Mouse (Mus musculus): ENCODE data around the gene Pgrmc2. TPM values are rescaled to one million over a fixed set of nuclear protein-coding genes. Genes with fewer than 3 reads are reported as not detected.

The Pgrmc2 gene
- polyA plus RNA-seq, 1 experiment from 2014 or later = 31.7 TPM

- H3K9me3 ChIP-seq (ENCODE audit: control insufficient read depth, low read length) = no peaks in the 10 kb centered on the region
- no peak overlapping the region for H3K4me2 ChIP-seq (ENCODE audit: low read length)
- ATAC-seq (replicated peaks; ENCODE audit: low FRiP score, low TSS enrichment, low read depth) = no peak
- H3K27me3 ChIP-seq (replicated peaks; ENCODE audit: control insufficient read depth, insufficient read depth, low read length) = no peaks in the 10 kb centered on the region
- no peak overlapping the region for H3K4me3 ChIP-seq (ENCODE audit: low read depth, low read length)
- DNase-seq (ENCODE audit: low spot score) = no peak
- no peak overlapping the region for H3K9ac ChIP-seq (ENCODE audit: low read length)
- no peaks in the 10 kb centered on the region for H3K4me1 ChIP-seq (replicated peaks; ENCODE audit: control insufficient read depth, insufficient read depth, low read length)
- no peaks in the 10 kb centered on the region for H3K36me3 ChIP-seq (ENCODE audit: control insufficient read depth, insufficient read depth, low read length)
- no peak overlapping the region for H3K27ac ChIP-seq (ENCODE audit: low read depth)
- 86% methylated on average over 9 of the region's 9 CpGs for WGBS
Measured at GRCm38 (mm10) chr3:41101905-41102304, 19.1 kb upstream of the Pgrmc2 start.

- no peak overlapping the region for H3K4me3 ChIP-seq (ENCODE audit: low read depth, low read length)
- 61% methylated on average over 2 of the region's 2 CpGs for WGBS
- no peak overlapping the region for H3K9ac ChIP-seq (ENCODE audit: low read length)
- H3K4me2 ChIP-seq (ENCODE audit: low read length) = no peak overlapping the region
- DNase-seq (ENCODE audit: low spot score) (no peak), ATAC-seq (replicated peaks; ENCODE audit: low FRiP score, low TSS enrichment, low read depth) (no peak)
- H3K4me1 ChIP-seq (replicated peaks; ENCODE audit: control insufficient read depth, insufficient read depth, low read length) = no peaks in the 10 kb centered on the region
- no peaks in the 10 kb centered on the region for H3K36me3 ChIP-seq (ENCODE audit: control insufficient read depth, insufficient read depth, low read length)
- H3K27ac ChIP-seq (ENCODE audit: low read depth) = no peak overlapping the region
- H3K27me3 ChIP-seq (replicated peaks; ENCODE audit: control insufficient read depth, insufficient read depth, low read length) = no peaks in the 10 kb centered on the region
- H3K9me3 ChIP-seq (ENCODE audit: control insufficient read depth, low read length) = no peaks in the 10 kb centered on the region
Measured at GRCm38 (mm10) chr3:41100157-41100556, 17.3 kb upstream of the Pgrmc2 start.

GRCm38 (mm10) chr3:41099672-41100071, 16.8 kb upstream of the Pgrmc2 start:
- H3K4me3 ChIP-seq (ENCODE audit: low read depth, low read length) = no peak overlapping the region
- H3K27ac ChIP-seq (ENCODE audit: low read depth) = no peak overlapping the region
- H3K4me2 ChIP-seq (ENCODE audit: low read length) = no peak overlapping the region
- no peaks in the 10 kb centered on the region for H3K9me3 ChIP-seq (ENCODE audit: control insufficient read depth, low read length)
- no peaks in the 10 kb centered on the region for H3K36me3 ChIP-seq (ENCODE audit: control insufficient read depth, insufficient read depth, low read length)
- no peak for DNase-seq (ENCODE audit: low spot score)
- H3K4me1 ChIP-seq (replicated peaks; ENCODE audit: control insufficient read depth, insufficient read depth, low read length) = no peaks in the 10 kb centered on the region
- 74% methylated on average over 1 of the region's 1 CpGs for WGBS
- no peak overlapping the region for H3K9ac ChIP-seq (ENCODE audit: low read length)
- no peaks in the 10 kb centered on the region for H3K27me3 ChIP-seq (replicated peaks; ENCODE audit: control insufficient read depth, insufficient read depth, low read length)
- no peak for ATAC-seq (replicated peaks; ENCODE audit: low FRiP score, low TSS enrichment, low read depth)

- Histone ChIP-seq H3K4me3 (ENCODE audit: low read depth, low read length) (no peak overlapping the region), H3K27ac (ENCODE audit: low read depth) (no peak overlapping the region), H3K4me2 (ENCODE audit: low read length) (no peak overlapping the region), H3K36me3 (ENCODE audit: control insufficient read depth, insufficient read depth, low read length) (no peaks in the 10 kb centered on the region), H3K4me1 (replicated peaks; ENCODE audit: control insufficient read depth, insufficient read depth, low read length) (no peaks in the 10 kb centered on the region), H3K27me3 (replicated peaks; ENCODE audit: control insufficient read depth, insufficient read depth, low read length) (no peaks in the 10 kb centered on the region), H3K9ac (ENCODE audit: low read length) (no peak overlapping the region), H3K9me3 (ENCODE audit: control insufficient read depth, low read length) (no peaks in the 10 kb centered on the region)
- 92% methylated on average over 2 of the region's 2 CpGs for WGBS
- DNase-seq (ENCODE audit: low spot score) (no peak), ATAC-seq (replicated peaks; ENCODE audit: low FRiP score, low TSS enrichment, low read depth) (no peak)
Measured at GRCm38 (mm10) chr3:41093210-41093609, 10.4 kb upstream of the Pgrmc2 start.

- Histone ChIP-seq H3K4me3 (ENCODE audit: low read depth, low read length) (no peak overlapping the region), H3K4me1 (replicated peaks; ENCODE audit: control insufficient read depth, insufficient read depth, low read length) (no peaks in the 10 kb centered on the region), H3K27me3 (replicated peaks; ENCODE audit: control insufficient read depth, insufficient read depth, low read length) (no peaks in the 10 kb centered on the region), H3K4me2 (ENCODE audit: low read length) (no peak overlapping the region), H3K9me3 (ENCODE audit: control insufficient read depth, low read length) (no peaks in the 10 kb centered on the region), H3K27ac (ENCODE audit: low read depth) (no peak overlapping the region), H3K36me3 (ENCODE audit: control insufficient read depth, insufficient read depth, low read length) (no peaks in the 10 kb centered on the region), H3K9ac (ENCODE audit: low read length) (no peak overlapping the region)
- no peak for DNase-seq (ENCODE audit: low spot score)
- no peak for ATAC-seq (replicated peaks; ENCODE audit: low FRiP score, low TSS enrichment, low read depth)
- 80% methylated on average over 4 of the region's 4 CpGs for WGBS
Measured at GRCm38 (mm10) chr3:41092311-41092710, 9.5 kb upstream of the Pgrmc2 start.

- Histone ChIP-seq H3K4me1 (replicated peaks; ENCODE audit: control insufficient read depth, insufficient read depth, low read length) (no peaks in the 10 kb centered on the region), H3K9me3 (ENCODE audit: control insufficient read depth, low read length) (no peaks in the 10 kb centered on the region), H3K27ac (ENCODE audit: low read depth) (no peak overlapping the region), H3K4me3 (ENCODE audit: low read depth, low read length) (no peak overlapping the region), H3K9ac (ENCODE audit: low read length) (no peak overlapping the region), H3K36me3 (ENCODE audit: control insufficient read depth, insufficient read depth, low read length) (no peaks in the 10 kb centered on the region), H3K27me3 (replicated peaks; ENCODE audit: control insufficient read depth, insufficient read depth, low read length) (no peaks in the 10 kb centered on the region), H3K4me2 (ENCODE audit: low read length) (no peak overlapping the region)
- DNase-seq (ENCODE audit: low spot score) (no peak), ATAC-seq (replicated peaks; ENCODE audit: low FRiP score, low TSS enrichment, low read depth) (no peak)
- WGBS = 71% methylated on average over 2 of the region's 2 CpGs
Measured at GRCm38 (mm10) chr3:41090839-41091238, 8.0 kb upstream of the Pgrmc2 start.

- Histone ChIP-seq H3K27me3 (replicated peaks; ENCODE audit: control insufficient read depth, insufficient read depth, low read length) (no peaks in the 10 kb centered on the region), H3K9ac (ENCODE audit: low read length) (no peak overlapping the region), H3K4me2 (ENCODE audit: low read length) (no peak overlapping the region), H3K27ac (ENCODE audit: low read depth) (no peak overlapping the region), H3K4me3 (ENCODE audit: low read depth, low read length) (no peak overlapping the region), H3K9me3 (ENCODE audit: control insufficient read depth, low read length) (no peaks in the 10 kb centered on the region), H3K36me3 (ENCODE audit: control insufficient read depth, insufficient read depth, low read length) (no peaks in the 10 kb centered on the region), H3K4me1 (replicated peaks; ENCODE audit: control insufficient read depth, insufficient read depth, low read length) (peaks cover 6% of the 10 kb centered on the region; the same call in 1 of the 2 replicates)
- ATAC-seq (replicated peaks; ENCODE audit: low FRiP score, low TSS enrichment, low read depth) = no peak
- no peak for DNase-seq (ENCODE audit: low spot score)
Measured at GRCm38 (mm10) chr3:41087071-41087470, 4.2 kb upstream of the Pgrmc2 start.

GRCm38 (mm10) chr3:41084421-41084820, 1.6 kb upstream of the Pgrmc2 start:
- no peaks in the 10 kb centered on the region for H3K9me3 ChIP-seq (ENCODE audit: control insufficient read depth, low read length)
- no peaks in the 10 kb centered on the region for H3K27me3 ChIP-seq (replicated peaks; ENCODE audit: control insufficient read depth, insufficient read depth, low read length)
- WGBS = 85% methylated on average over 5 of the region's 5 CpGs
- ATAC-seq (replicated peaks; ENCODE audit: low FRiP score, low TSS enrichment, low read depth) (no peak), DNase-seq (ENCODE audit: low spot score) (no peak)
- H3K9ac ChIP-seq (ENCODE audit: low read length) = no peak overlapping the region
- H3K27ac ChIP-seq (ENCODE audit: low read depth) = no peak overlapping the region
- H3K4me3 ChIP-seq (ENCODE audit: low read depth, low read length) = no peak overlapping the region
- H3K4me2 ChIP-seq (ENCODE audit: low read length) = peak overlapping the region; percentile 76; the same call in 1 of the 2 replicates
- peaks cover 23% of the 10 kb centered on the region; the same call in 1 of the 2 replicates for H3K4me1 ChIP-seq (replicated peaks; ENCODE audit: control insufficient read depth, insufficient read depth, low read length)
- H3K36me3 ChIP-seq (ENCODE audit: control insufficient read depth, insufficient read depth, low read length) = no peaks in the 10 kb centered on the region

- H3K4me3 ChIP-seq (ENCODE audit: low read depth, low read length) = peak overlapping the region; percentile 90
- peaks cover 2% of the 10 kb centered on the region; the same call in 1 of the 2 replicates for H3K36me3 ChIP-seq (ENCODE audit: control insufficient read depth, insufficient read depth, low read length)
- H3K27ac ChIP-seq (ENCODE audit: low read depth) = peak overlapping the region; percentile 83
- H3K4me1 ChIP-seq (replicated peaks; ENCODE audit: control insufficient read depth, insufficient read depth, low read length) = peaks cover 23% of the 10 kb centered on the region; the same call in 1 of the 2 replicates
- ATAC-seq (replicated peaks; ENCODE audit: low FRiP score, low TSS enrichment, low read depth) (peak; percentile 33), DNase-seq (ENCODE audit: low spot score) (no peak)
- no peaks in the 10 kb centered on the region for H3K9me3 ChIP-seq (ENCODE audit: control insufficient read depth, low read length)
- peak overlapping the region; percentile 76 for H3K4me2 ChIP-seq (ENCODE audit: low read length)
- WGBS = 4% methylated on average over 6 of the region's 6 CpGs
- peak overlapping the region; percentile 56 for H3K9ac ChIP-seq (ENCODE audit: low read length)
- no peaks in the 10 kb centered on the region for H3K27me3 ChIP-seq (replicated peaks; ENCODE audit: control insufficient read depth, insufficient read depth, low read length)
Measured at GRCm38 (mm10) chr3:41083790-41084112, 905 bp upstream of the Pgrmc2 start.

Measured in intestine, embryonic 14.5 days (tissue).